Mouse (Mus musculus) G1E (cell line): ENCODE results near the gene Gas1. TPM values are rescaled to one million over a fixed set of nuclear protein-coding genes. Genes with fewer than 3 reads are reported as not detected.

ENCODE experiments used
- ATAC-seq: 2 replicates; pipeline ENCODE4 v1.8.0; 2016; ENCODE audit warnings: mild to moderate bottlenecking; ENCODE audit not compliant: insufficient number of reproducible peaks, poor library complexity, low FRiP score, severe bottlenecking; ENCODE audit errors: extremely low read depth
- DNase-seq: peaks from one replicate; pipeline ENCODE4 v3.0.0; 2012; ENCODE audit warnings: low spot score
- H3K27me3 ChIP-seq: 2 replicates; pipeline ENCODE4 v1.6.1; 2012; ENCODE audit warnings: mild to moderate bottlenecking, low read length, inconsistent platforms; ENCODE audit not compliant: insufficient read depth
- H3K36me3 ChIP-seq: replicated peaks from 2 replicates; pipeline ENCODE3; 2012; ENCODE audit warnings: mild to moderate bottlenecking, inconsistent platforms
- H3K4me1 ChIP-seq: 2 replicates; pipeline ENCODE4 v1.6.1; 2012; ENCODE audit warnings: low read depth, low read length, inconsistent platforms, mixed read lengths; ENCODE audit not compliant: insufficient read depth
- H3K4me3 ChIP-seq: 2 replicates; pipeline ENCODE4 v1.5.1; 2012; ENCODE audit warnings: low read depth, mild to moderate bottlenecking, inconsistent platforms, low read length, moderate library complexity, mixed read lengths
- H3K9me3 ChIP-seq: replicated peaks from 2 replicates; pipeline ENCODE4 v1.6.1; 2012; ENCODE audit warnings: inconsistent platforms
- CTCF ChIP-seq: IDR thresholded peaks from 2 replicates; pipeline ENCODE4 v1.5.1; 2012; ENCODE audit warnings: low read depth, low read length, inconsistent platforms, mixed read lengths
- GATA1 ChIP-seq: IDR thresholded peaks from 2 replicates; pipeline ENCODE4 v1.6.1; 2012; ENCODE audit warnings: borderline replicate concordance, low read length, inconsistent platforms, mixed read lengths
- GATA2 ChIP-seq: IDR thresholded peaks from 2 replicates; pipeline ENCODE4 v1.6.1; 2012; ENCODE audit warnings: low read depth, low read length, inconsistent platforms, borderline replicate concordance
- POLR2AphosphoS5 ChIP-seq: IDR thresholded peaks from 2 replicates; pipeline ENCODE4 v1.6.1; 2012; ENCODE audit warnings: low read depth, low read length, inconsistent platforms; ENCODE audit not compliant: insufficient replicate concordance
- TAL1 ChIP-seq: conservative IDR thresholded peaks from 2 replicates; pipeline ENCODE4 v1.6.1; 2012; ENCODE audit warnings: low read depth, low read length, inconsistent platforms, mixed read lengths
- polyA plus RNA-seq: library from polyadenylated mRNA; stranded (reverse); fragments of >175 nt; gene quantifications from 2 replicates; pipeline ENCODE4 v1.2.3, GENCODE M21; 2012
- total RNA-seq, 2 experiments: library from RNA; stranded (forward) in 1 of 2; stranded (reverse) in 1 of 2; fragments of 200-1000 nt in 1 of 2; fragments of >200 nt in 1 of 2; fragmentation: Nextera tagmentation in 1 of 2; gene quantifications; 2 replicates each; pipeline ENCODE4 v1.2.3; 2014 to 2017

The Gas1 gene
- total and polyA plus RNA-seq, 3 experiments, result not detected

- no peak for ATAC-seq
- Histone ChIP-seq H3K9me3 (peaks cover 57% of the 10 kb centered on the region), H3K36me3 (no peaks in the 10 kb centered on the region), H3K4me3 (no peak overlapping the region), H3K4me1 (no peaks in the 10 kb centered on the region), H3K27me3 (no peaks in the 10 kb centered on the region)
- no peak for TF ChIP-seq POLR2AphosphoS5
- DNase-seq, result no peak
Observed at GRCm38 (mm10) chr13:60182346-60182745, 5.2 kb upstream of the Gas1 start.

DNA sequence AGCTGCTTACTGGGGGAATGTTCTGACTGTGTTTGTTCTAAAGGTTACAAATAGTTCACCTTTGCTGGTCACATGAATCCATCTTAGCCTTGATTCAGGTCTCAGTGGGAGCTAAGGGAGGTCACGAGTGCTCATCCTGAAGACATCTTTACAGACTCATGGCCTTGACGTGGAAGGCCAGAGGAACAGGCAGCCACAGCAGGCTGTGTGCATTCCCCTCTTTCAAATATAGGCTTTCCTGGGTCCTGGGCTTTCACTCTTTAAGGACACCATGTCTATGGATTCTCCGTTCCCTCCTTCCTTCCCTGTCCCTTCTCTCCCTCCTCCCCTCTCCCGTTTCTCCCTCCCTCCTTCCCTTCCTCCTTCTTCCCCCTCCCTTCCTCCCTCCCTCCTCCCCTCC, 2.5 kb upstream of the Gas1 start:
- Histone ChIP-seq H3K4me1 (no peaks in the 10 kb centered on the region), H3K9me3 (peaks cover 70% of the 10 kb centered on the region), H3K27me3 (no peaks in the 10 kb centered on the region), H3K36me3 (no peaks in the 10 kb centered on the region), H3K4me3 (no peak overlapping the region)
- DNase-seq, result no peak
- no peak for ATAC-seq
- TF ChIP-seq POLR2AphosphoS5, result no peak
- no peak for TF ChIP-seq GATA2
- TF ChIP-seq GATA1, result no peak
- TF ChIP-seq TAL1, result no peak

DNA sequence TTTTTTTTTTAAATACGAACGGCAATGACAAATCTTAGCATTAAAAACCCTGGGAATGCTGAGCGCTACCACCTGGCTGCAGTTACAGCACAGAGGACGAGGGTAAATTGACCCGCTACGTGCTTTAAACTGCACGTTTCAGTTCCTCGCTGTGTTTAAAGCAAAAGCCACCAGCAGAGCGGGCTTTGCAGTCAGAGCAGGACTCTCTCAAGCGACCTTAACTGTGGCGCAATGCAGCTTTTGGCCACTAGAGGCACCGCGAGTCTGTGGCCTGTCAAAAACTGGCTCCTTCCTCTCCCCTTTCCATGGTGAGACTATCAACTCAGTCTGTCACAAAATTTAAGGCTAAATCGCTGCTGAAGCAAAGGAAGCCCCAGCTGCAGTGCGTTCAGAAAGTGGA, 1.3 kb upstream of the Gas1 start:
- peaks cover 66% of the 10 kb centered on the region for H3K9me3 ChIP-seq
- no peak for TF ChIP-seq GATA2
- TF ChIP-seq GATA1, result no peak
- 0 out of 2 replicates have a peak, but pooled peaks have one; percentile 22 for TF ChIP-seq CTCF
- TF ChIP-seq TAL1, result no peak
- TF ChIP-seq POLR2AphosphoS5, result no peak
- ATAC-seq, result no peak
- DNase-seq, result no peak
- no peaks in the 10 kb centered on the region for H3K4me1 ChIP-seq
- H3K36me3 ChIP-seq, result no peaks in the 10 kb centered on the region
- H3K27me3 ChIP-seq, result no peaks in the 10 kb centered on the region
- no peak overlapping the region for H3K4me3 ChIP-seq

GRCm38 (mm10) chr13:60177797-60178110, 589 bp upstream of the Gas1 start:
- Histone ChIP-seq H3K4me1 (no peaks in the 10 kb centered on the region), H3K9me3 (peaks cover 62% of the 10 kb centered on the region), H3K4me3 (no peak overlapping the region), H3K27me3 (no peaks in the 10 kb centered on the region), H3K36me3 (no peaks in the 10 kb centered on the region)
- no peak for TF ChIP-seq GATA2
- no peak for TF ChIP-seq TAL1
- no peak for TF ChIP-seq CTCF
- TF ChIP-seq POLR2AphosphoS5, result no peak
- TF ChIP-seq GATA1, result no peak
- no peak for DNase-seq
- no peak for ATAC-seq

DNA sequence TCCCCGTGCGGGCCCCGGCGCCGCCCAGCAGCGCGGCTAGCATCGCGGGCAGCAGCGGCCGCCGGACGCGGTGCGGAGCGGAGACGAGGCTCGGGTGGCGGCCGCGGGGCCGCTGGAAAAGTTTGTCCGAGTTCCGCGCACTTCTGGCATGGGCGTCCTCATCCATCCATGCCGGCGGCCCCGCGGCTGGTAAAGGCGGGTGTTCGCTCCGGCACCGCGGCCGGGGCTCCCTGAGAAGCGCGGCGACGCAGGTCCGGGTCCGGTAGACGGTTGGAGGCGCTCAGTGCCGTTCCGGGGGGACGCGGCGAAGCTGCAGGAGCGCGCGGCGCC, 424 bp downstream of the Gas1 start:
- TF ChIP-seq POLR2AphosphoS5 (no peak), CTCF (no peak), TAL1 (no peak), GATA1 (no peak), GATA2 (no peak)
- peaks cover 64% of the 10 kb centered on the region for H3K9me3 ChIP-seq
- H3K36me3 ChIP-seq, result no peaks in the 10 kb centered on the region
- ATAC-seq (no peak), DNase-seq (no peak)
- H3K4me1 ChIP-seq, result no peaks in the 10 kb centered on the region
- H3K4me3 ChIP-seq, result peak overlapping the region; percentile 46; the same call in 1 of the 2 replicates
- H3K27me3 ChIP-seq, result no peaks in the 10 kb centered on the region

DNA sequence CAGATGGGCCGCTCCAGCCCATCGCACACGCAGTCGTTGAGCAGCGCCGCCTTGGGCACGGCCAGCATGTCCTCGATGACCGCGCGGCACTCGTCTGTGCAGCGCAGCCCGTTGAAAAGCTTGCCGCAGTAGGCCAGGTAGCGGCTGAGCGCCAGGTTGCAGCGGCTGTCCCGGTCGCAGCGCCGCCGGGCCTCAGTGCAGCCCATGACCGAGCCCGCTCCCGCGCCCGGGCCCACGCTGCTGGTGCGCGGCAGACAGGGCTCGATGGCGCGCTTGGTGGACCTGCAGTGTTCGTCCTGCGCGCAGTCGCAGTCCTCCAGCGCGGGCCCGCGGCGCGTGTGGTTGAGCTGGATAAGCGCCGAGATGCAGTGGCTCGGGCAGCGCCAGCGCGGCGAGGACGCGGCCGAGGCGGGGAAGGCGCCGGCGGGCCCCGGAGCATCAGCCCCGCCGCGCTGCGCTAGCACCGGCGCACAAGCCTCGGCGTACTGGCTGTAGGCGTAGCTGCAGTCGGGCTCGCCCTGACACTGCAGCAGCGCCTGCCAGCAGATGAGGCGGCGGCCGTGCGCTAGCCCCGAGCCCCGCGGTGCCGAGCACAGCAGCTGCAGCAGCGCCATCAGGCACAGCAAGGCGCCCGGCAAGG, 909 bp downstream of the Gas1 start:
- TF ChIP-seq GATA2, result no peak
- TF ChIP-seq GATA1, result no peak
- no peak for TF ChIP-seq POLR2AphosphoS5
- no peak for TF ChIP-seq CTCF
- no peak for TF ChIP-seq TAL1
- H3K4me1 ChIP-seq, result no peaks in the 10 kb centered on the region
- peak overlapping the region; percentile 46; the same call in 1 of the 2 replicates for H3K4me3 ChIP-seq
- H3K9me3 ChIP-seq, result peaks cover 64% of the 10 kb centered on the region
- H3K27me3 ChIP-seq, result no peaks in the 10 kb centered on the region
- DNase-seq (no peak), ATAC-seq (no peak)
- no peaks in the 10 kb centered on the region for H3K36me3 ChIP-seq

DNA sequence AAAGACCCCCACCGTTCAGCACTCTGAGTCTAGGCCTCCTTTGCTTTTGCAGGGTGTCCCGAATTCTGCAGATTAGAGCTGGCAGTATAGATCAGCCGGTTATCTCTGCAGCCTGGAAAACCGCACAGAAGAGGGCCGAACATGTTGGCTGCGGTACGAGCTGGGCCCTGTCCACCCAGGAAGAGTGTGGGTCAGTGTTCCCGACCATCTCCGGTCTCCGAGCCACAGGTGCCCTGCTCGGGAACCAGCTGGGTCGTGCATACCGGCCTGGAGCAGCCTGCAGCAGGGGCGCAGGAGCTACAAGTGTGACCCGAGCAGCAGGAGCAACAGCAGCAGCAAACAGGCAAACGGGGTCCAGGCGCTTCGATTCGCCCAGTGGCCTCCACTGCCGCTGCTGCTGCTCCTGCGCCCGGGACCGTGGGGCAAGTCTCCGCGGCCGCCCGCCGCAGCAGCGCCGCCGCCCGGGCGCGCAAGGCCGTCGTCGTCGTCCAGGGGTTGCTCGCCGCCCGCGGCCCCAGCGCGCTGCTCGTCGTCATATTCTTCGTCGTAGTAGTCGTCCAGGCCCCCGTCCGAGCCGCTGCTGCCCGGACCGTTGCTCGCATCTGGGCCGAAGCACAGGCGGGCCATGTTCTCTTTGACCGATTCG, 1.6 kb downstream of the Gas1 start:
- H3K36me3 ChIP-seq, result no peaks in the 10 kb centered on the region
- TF ChIP-seq CTCF (no peak), TAL1 (no peak), GATA2 (no peak)
- no peak for DNase-seq
- H3K9me3 ChIP-seq, result peaks cover 66% of the 10 kb centered on the region
- H3K4me3 ChIP-seq, result peak overlapping the region; percentile 46; the same call in 1 of the 2 replicates
- no peak for ATAC-seq
- no peaks in the 10 kb centered on the region for H3K4me1 ChIP-seq
- no peaks in the 10 kb centered on the region for H3K27me3 ChIP-seq
